Mouse (Mus musculus): Measurements from ENCODE around the gene Olfr1276. TPM values are rescaled to one million over a fixed set of nuclear protein-coding genes. Genes with fewer than 3 reads are reported as not detected.

Olfr1276 gene
- polyA plus RNA-seq, 2 experiments, result not detected

- H3K27ac ChIP-seq, result no peak overlapping the region
- H3K27me3 ChIP-seq (ENCODE audit: control insufficient read depth, insufficient read depth, low read length), result no peaks in the 10 kb centered on the region
- H3K4me1 ChIP-seq (replicated peaks; ENCODE audit: control insufficient read depth in 2 of 2, insufficient read depth in 2 of 2, low read length in 1 of 2), result no peaks in the 10 kb centered on the region
- TF ChIP-seq EP300 (IDR thresholded peaks at IDR 0.05; ENCODE audit: low read depth), result no peak
- no peak for TF ChIP-seq CTCF (IDR thresholded peaks at IDR 0.05; ENCODE audit: low read depth)
- no peak overlapping the region for H3K4me3 ChIP-seq (ENCODE audit: insufficient read depth in 1 of 2, low read depth in 2 of 2, low read length in 2 of 2)
- no peak overlapping the region for H3K9ac ChIP-seq (replicated peaks)
- ATAC-seq (ENCODE audit: insufficient read depth) (no peak), DNase-seq (ENCODE audit: low read depth in 3 of 3, low spot score in 3 of 3) (no peak)
- no peak overlapping the region for H3K4me2 ChIP-seq (ENCODE audit: low read depth)
- H3K9me3 ChIP-seq (ENCODE audit: control insufficient read depth, low read length), result no peaks in the 10 kb centered on the region
- no peaks in the 10 kb centered on the region for H3K36me3 ChIP-seq (replicated peaks; ENCODE audit: control insufficient read depth, insufficient read depth, low read depth)
Observed at GRCm38 (mm10) chr2:111298541-111298940, 44.2 kb downstream of the Olfr1276 start.

DNA sequence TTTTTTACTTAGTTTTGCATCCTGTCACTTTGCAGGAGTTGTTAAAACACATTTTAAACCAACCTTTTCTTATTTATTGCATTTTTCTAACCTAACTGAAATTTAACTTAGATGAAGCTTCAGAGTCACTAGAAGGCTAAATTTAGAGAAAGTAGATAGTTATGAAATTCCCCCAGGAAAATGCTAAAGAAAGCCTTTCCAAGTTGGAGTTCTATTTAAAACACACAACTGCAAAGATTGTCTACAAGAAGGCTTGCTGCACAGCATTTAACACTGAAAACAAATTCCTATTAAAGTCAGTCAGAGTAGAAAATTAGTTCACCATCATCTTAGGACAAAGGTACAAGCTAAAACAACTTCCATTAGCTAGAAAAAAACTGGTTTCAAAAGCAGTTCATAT is 46.1 kb downstream of the Olfr1276 start, which contains the start of gene Olfr1279:
Gene Olfr1279, plus strand, starts transcription at position 262 of the 400 bp plus-strand sequence.
- no peak within 1 kb of the TSS for H3K9ac ChIP-seq (replicated peaks)
- no peaks in the 10 kb centered on the region for H3K9me3 ChIP-seq (ENCODE audit: control insufficient read depth, low read length)
- no peak within 1 kb of the TSS for H3K4me3 ChIP-seq (ENCODE audit: insufficient read depth in 1 of 2, low read depth in 2 of 2, low read length in 2 of 2)
- H3K27ac ChIP-seq, result no peak within 1 kb of the TSS
- no peak within 1 kb of the TSS for H3K4me2 ChIP-seq (ENCODE audit: low read depth)
- TF ChIP-seq CTCF (IDR thresholded peaks at IDR 0.05; ENCODE audit: low read depth) (no peak), EP300 (IDR thresholded peaks at IDR 0.05; ENCODE audit: low read depth) (no peak)
- no peaks in the 10 kb centered on the region for H3K36me3 ChIP-seq (replicated peaks; ENCODE audit: control insufficient read depth, insufficient read depth, low read depth)
- no peaks in the 10 kb centered on the region for H3K27me3 ChIP-seq (ENCODE audit: control insufficient read depth, insufficient read depth, low read length)
- no peaks in the 10 kb centered on the region for H3K4me1 ChIP-seq (replicated peaks; ENCODE audit: control insufficient read depth in 2 of 2, insufficient read depth in 2 of 2, low read length in 1 of 2)
- ATAC-seq (ENCODE audit: insufficient read depth), result no peak
- DNase-seq (ENCODE audit: low read depth in 3 of 3, low spot score in 3 of 3), result no peak

Other genes with a start within 250 kb of the Olfr1276 start
- not detected in 2 replicates for gene Gm13941, start 148.5 kb upstream of the Olfr1276 start, polyA plus RNA-seq (2012; rRNA removed)
- not detected in 2 replicates for gene Gm13941, start 148.5 kb upstream of the Olfr1276 start, polyA plus RNA-seq (2014; fragmentation: Nextera tagmentation; extraction: Ambion mirVana)
- not detected in 2 replicates for gene Gm15130, start 101.6 kb upstream of the Olfr1276 start, polyA plus RNA-seq (2012; rRNA removed)
- not detected in 2 replicates for gene Gm15130, start 101.6 kb upstream of the Olfr1276 start, polyA plus RNA-seq (2014; fragmentation: Nextera tagmentation; extraction: Ambion mirVana)
- not detected in 2 replicates for gene 4930430A15Rik, start 24.9 kb upstream of the Olfr1276 start, polyA plus RNA-seq (2012; rRNA removed)
- not detected in 2 replicates for gene 4930430A15Rik, start 24.9 kb upstream of the Olfr1276 start, polyA plus RNA-seq (2014; fragmentation: Nextera tagmentation; extraction: Ambion mirVana)
- gene Olfr1275, start 19.2 kb upstream of the Olfr1276 start, polyA plus RNA-seq (2012; rRNA removed), result not detected in 2 replicates
- gene Olfr1275, start 19.2 kb upstream of the Olfr1276 start, polyA plus RNA-seq (2014; fragmentation: Nextera tagmentation; extraction: Ambion mirVana), result not detected in 2 replicates
- not detected in 2 replicates for gene Olfr1277, start 19.6 kb downstream of the Olfr1276 start, polyA plus RNA-seq (2012; rRNA removed)
- gene Olfr1277, start 19.6 kb downstream of the Olfr1276 start, polyA plus RNA-seq (2014; fragmentation: Nextera tagmentation; extraction: Ambion mirVana), result not detected in 2 replicates
- gene Olfr1278, start 35.6 kb downstream of the Olfr1276 start, polyA plus RNA-seq (2012; rRNA removed), result not detected in 2 replicates
- not detected in 2 replicates for gene Olfr1278, start 35.6 kb downstream of the Olfr1276 start, polyA plus RNA-seq (2014; fragmentation: Nextera tagmentation; extraction: Ambion mirVana)
- not detected in 2 replicates for gene Olfr1279, start 46.1 kb downstream of the Olfr1276 start, polyA plus RNA-seq (2012; rRNA removed)
- not detected in 2 replicates for gene Olfr1279, start 46.1 kb downstream of the Olfr1276 start, polyA plus RNA-seq (2014; fragmentation: Nextera tagmentation; extraction: Ambion mirVana)
- not detected in 2 replicates for gene Olfr1280, start 59.5 kb downstream of the Olfr1276 start, polyA plus RNA-seq (2012; rRNA removed)
- gene Olfr1280, start 59.5 kb downstream of the Olfr1276 start, polyA plus RNA-seq (2014; fragmentation: Nextera tagmentation; extraction: Ambion mirVana), result not detected in 2 replicates
- gene Olfr1281, start 72.0 kb downstream of the Olfr1276 start, polyA plus RNA-seq (2012; rRNA removed), result not detected in 2 replicates
- gene Olfr1281, start 72.0 kb downstream of the Olfr1276 start, polyA plus RNA-seq (2014; fragmentation: Nextera tagmentation; extraction: Ambion mirVana), result not detected in 2 replicates
- not detected in 2 replicates for gene Olfr1282, start 81.6 kb downstream of the Olfr1276 start, polyA plus RNA-seq (2012; rRNA removed)
- gene Olfr1282, start 81.6 kb downstream of the Olfr1276 start, polyA plus RNA-seq (2014; fragmentation: Nextera tagmentation; extraction: Ambion mirVana), result not detected in 2 replicates
- gene Olfr1283, start 112.3 kb downstream of the Olfr1276 start, polyA plus RNA-seq (2012; rRNA removed), result not detected in 2 replicates
- gene Olfr1283, start 112.3 kb downstream of the Olfr1276 start, polyA plus RNA-seq (2014; fragmentation: Nextera tagmentation; extraction: Ambion mirVana), result not detected in 2 replicates
- gene Olfr1284, start 121.0 kb downstream of the Olfr1276 start, polyA plus RNA-seq (2012; rRNA removed), result not detected in 2 replicates
- not detected in 2 replicates for gene Olfr1284, start 121.0 kb downstream of the Olfr1276 start, polyA plus RNA-seq (2014; fragmentation: Nextera tagmentation; extraction: Ambion mirVana)
- gene Olfr1286, start 168.6 kb downstream of the Olfr1276 start, polyA plus RNA-seq (2012; rRNA removed), result not detected in 2 replicates
- not detected in 2 replicates for gene Olfr1286, start 168.6 kb downstream of the Olfr1276 start, polyA plus RNA-seq (2014; fragmentation: Nextera tagmentation; extraction: Ambion mirVana)
- gene Olfr1287, start 194.6 kb downstream of the Olfr1276 start, polyA plus RNA-seq (2012; rRNA removed), result not detected in 2 replicates
- gene Olfr1287, start 194.6 kb downstream of the Olfr1276 start, polyA plus RNA-seq (2014; fragmentation: Nextera tagmentation; extraction: Ambion mirVana), result not detected in 2 replicates
- gene Olfr1288, start 219.6 kb downstream of the Olfr1276 start, polyA plus RNA-seq (2012; rRNA removed), result not detected in 2 replicates
- not detected in 2 replicates for gene Olfr1288, start 219.6 kb downstream of the Olfr1276 start, polyA plus RNA-seq (2014; fragmentation: Nextera tagmentation; extraction: Ambion mirVana)
- gene Olfr1289, start 226.3 kb downstream of the Olfr1276 start, polyA plus RNA-seq (2012; rRNA removed), result not detected in 2 replicates
- not detected in 2 replicates for gene Olfr1289, start 226.3 kb downstream of the Olfr1276 start, polyA plus RNA-seq (2014; fragmentation: Nextera tagmentation; extraction: Ambion mirVana)
- not detected in 2 replicates for gene Olfr1290, start 239.3 kb downstream of the Olfr1276 start, polyA plus RNA-seq (2012; rRNA removed)
- gene Olfr1290, start 239.3 kb downstream of the Olfr1276 start, polyA plus RNA-seq (2014; fragmentation: Nextera tagmentation; extraction: Ambion mirVana), result not detected in 2 replicates
- not detected in 2 replicates for gene Olfr1291-ps1, start 242.7 kb downstream of the Olfr1276 start, polyA plus RNA-seq (2012; rRNA removed)
- gene Olfr1291-ps1, start 242.7 kb downstream of the Olfr1276 start, polyA plus RNA-seq (2014; fragmentation: Nextera tagmentation; extraction: Ambion mirVana), result not detected in 2 replicates